Mouse (Mus musculus): Measurements from ENCODE around the gene Il20rb. TPM values are rescaled to one million over a fixed set of nuclear protein-coding genes. Genes with fewer than 3 reads are reported as not detected.

Gene Il20rb
- polyA plus RNA-seq, 1 experiment from 2014 or later, result 0.43 TPM

DNA sequence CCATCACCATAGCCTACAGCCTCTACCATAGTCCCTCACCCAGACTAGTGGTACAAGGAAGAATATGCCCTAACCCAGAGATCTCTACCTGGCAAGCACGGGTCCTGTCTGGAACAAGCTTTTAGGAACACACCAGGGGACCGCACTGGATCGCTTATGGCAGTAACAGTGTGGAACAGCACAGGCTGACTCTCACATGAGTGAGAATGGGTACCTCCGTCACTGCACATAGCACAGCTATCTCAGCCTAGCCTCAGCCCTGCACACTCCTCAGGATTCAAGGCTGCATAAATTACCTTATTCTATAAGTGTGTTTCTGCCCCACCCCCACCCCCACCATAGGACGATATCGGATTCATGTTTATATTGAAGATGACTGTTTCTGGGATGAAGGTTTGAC is 70.3 kb downstream of the Il20rb start:
- peaks cover 10% of the 10 kb centered on the region; the same call in 1 of the 2 replicates for H3K4me1 ChIP-seq
- H3K4me2 ChIP-seq, result no peak overlapping the region
- no peak for ATAC-seq

DNA sequence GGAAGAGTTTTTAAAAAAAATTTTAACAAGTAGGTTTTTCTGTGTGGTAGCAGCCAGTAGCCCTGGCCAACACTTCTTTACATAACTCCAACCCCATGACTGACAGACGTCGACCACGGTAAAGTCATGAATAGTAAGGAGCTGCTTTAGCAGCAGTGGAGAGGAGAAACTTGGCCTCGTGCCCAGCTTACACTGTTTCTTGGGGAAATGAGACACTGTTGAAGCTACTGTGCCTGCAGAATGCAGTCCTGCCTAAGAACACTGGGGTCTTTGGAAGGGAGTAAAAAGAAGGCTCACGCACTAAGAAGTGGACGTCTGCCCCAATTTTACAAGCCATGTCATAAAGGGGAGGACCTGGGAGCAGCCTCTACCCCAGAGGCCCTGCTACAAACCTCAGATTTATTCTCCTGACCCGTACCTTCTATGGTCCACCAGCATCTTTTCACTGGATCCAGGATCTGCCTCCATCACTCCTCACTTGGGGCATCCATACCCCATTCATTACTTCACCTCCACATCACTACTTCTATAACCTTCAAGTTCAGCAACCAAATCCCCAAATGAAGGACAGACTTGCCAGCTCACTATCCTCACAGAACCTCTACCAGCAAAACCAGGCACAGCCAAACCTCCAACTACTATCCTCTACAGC is 71.1 kb downstream of the Il20rb start:
- Histone ChIP-seq H3K4me2 (no peak overlapping the region), H3K9ac (no peak overlapping the region), H3K4me3 (no peak overlapping the region), H3K36me3 (no peaks in the 10 kb centered on the region), H3K9me3 (replicated peaks) (no peaks in the 10 kb centered on the region), H3K27me3 (replicated peaks) (no peaks in the 10 kb centered on the region), H3K27ac (no peak overlapping the region), H3K4me1 (peaks cover 10% of the 10 kb centered on the region; the same call in 1 of the 2 replicates)
- no peak for ATAC-seq
- 68% methylated on average over 7 of the region's 7 CpGs for WGBS (ENCODE audit: insufficient replicate concordance)

More for the DNA sequence above, 70.3 kb downstream of the Il20rb start:
- Histone ChIP-seq H3K36me3 (no peaks in the 10 kb centered on the region), H3K9me3 (replicated peaks) (no peaks in the 10 kb centered on the region), H3K27me3 (replicated peaks) (no peaks in the 10 kb centered on the region), H3K9ac (no peak overlapping the region), H3K27ac (no peak overlapping the region), H3K4me3 (no peak overlapping the region)
- 77% methylated on average over 6 of the region's 6 CpGs for WGBS (ENCODE audit: insufficient replicate concordance)

Other genes with a start within 250 kb of the Il20rb start
- 33.6 and 34.7 TPM in 2 replicates for gene Nck1, start 59.3 kb upstream of the Il20rb start, polyA plus RNA-seq (2016; fragmentation: Nextera tagmentation; extraction: Ambion mirVana)
- gene Slc35g2, start 84.3 kb upstream of the Il20rb start, polyA plus RNA-seq (2016; fragmentation: Nextera tagmentation; extraction: Ambion mirVana), result 1.4 and 1.5 TPM in 2 replicates
- gene Stag1, start 111.0 kb upstream of the Il20rb start, polyA plus RNA-seq (2016; fragmentation: Nextera tagmentation; extraction: Ambion mirVana), result 30.0 TPM in 2 replicates